Mouse (Mus musculus) brain, embryonic 14.5 days (tissue): ENCODE data around the gene Dhx9.

ENCODE experiments used
- CTCF ChIP-seq: fragments of 200-500 bp; IDR thresholded peaks from 2 replicates; pipeline ENCODE4 v1.5.1; 2012; ENCODE audit warnings: inconsistent platforms, mild to moderate bottlenecking, moderate library complexity, borderline replicate concordance; ENCODE audit not compliant: insufficient read depth, insufficient read length; ENCODE audit errors: extremely low read depth
- POLR2A ChIP-seq: fragments of 200-500 bp; IDR thresholded peaks from 2 replicates; pipeline ENCODE4 v1.6.1; 2012; ENCODE audit warnings: mild to moderate bottlenecking, inconsistent platforms, borderline replicate concordance; ENCODE audit not compliant: poor library complexity, insufficient read depth, insufficient read length, severe bottlenecking; ENCODE audit errors: extremely low read depth

- TF ChIP-seq CTCF (no peak), POLR2A (no peak)
These were observed 25.7 kb downstream of the Dhx9 start for GRCm38 (mm10) chr1:153461796-153462195.
